Comparison of ENCODE assay signal across 13 mouse cellular contexts in genomic region chrX:7992379-7993067, GRCm38 (mm10). TPM values are rescaled to one million over a fixed set of nuclear protein-coding genes. Genes with fewer than 3 reads are reported as not detected.
A peak's percentile ranks its signal among the peaks of the same experiment; 100 is the strongest.
DNase-seq lines count a peak whose midpoint lies in the region; ATAC-seq and TF ChIP-seq lines count a peak whose summit lies in the region.
"Had no signal": no experiment of that assay in that cellular context is flagged by ENCODE, and none has a peak within 500 bp of the region (broad histone marks: within the 10 kb centered on the region; RNA-seq: fewer than 3 reads in every experiment).

No protein-coding gene starts in this region.

- H3K9me3 ChIP-seq in intestine, embryonic 15.5 days = no peaks in the 10 kb centered on the region
- H3K9me3 ChIP-seq in intestine, postnatal 0 days (ENCODE audit: control insufficient read depth) = no peaks in the 10 kb centered on the region
- no peaks in the 10 kb centered on the region for H3K9me3 ChIP-seq in kidney, postnatal 0 days (replicated peaks; ENCODE audit: low read length)
- no peaks in the 10 kb centered on the region for H3K9me3 ChIP-seq in liver, postnatal 0 days (ENCODE audit: low read length)
- H3K9me3 ChIP-seq: hindbrain, embryonic 15.5 days; limb, embryonic 13.5 days had no signal

- no peak overlapping the region for H3K27ac ChIP-seq in intestine, embryonic 15.5 days
- H3K27ac ChIP-seq in intestine, postnatal 0 days (ENCODE audit: low read depth, low read length) = no peak overlapping the region
- H3K27ac ChIP-seq in kidney, postnatal 0 days = peak overlapping the region; percentile 25; the same call in 1 of the 2 replicates
- H3K27ac ChIP-seq in liver, postnatal 0 days (ENCODE audit: low read depth) = peak overlapping the region; percentile 76
- H3K27ac ChIP-seq: hindbrain, embryonic 15.5 days; limb, embryonic 13.5 days had no signal

- no peak for TF ChIP-seq CTCF in intestine, postnatal 0 days (IDR thresholded peaks at IDR 0.05; ENCODE audit: low read depth)
- TF ChIP-seq CTCF in kidney, postnatal 0 days (IDR thresholded peaks at IDR 0.05; ENCODE audit: low read depth) = no peak
- TF ChIP-seq CTCF in liver, postnatal 0 days (IDR thresholded peaks at IDR 0.05; ENCODE audit: low read depth) = no peak

- H3K4me1 ChIP-seq in intestine, embryonic 15.5 days (replicated peaks) = no peaks in the 10 kb centered on the region
- no peaks in the 10 kb centered on the region for H3K4me1 ChIP-seq in intestine, postnatal 0 days (replicated peaks; ENCODE audit: control insufficient read depth, insufficient read depth, low read length)
- no peaks in the 10 kb centered on the region for H3K4me1 ChIP-seq in kidney, postnatal 0 days (replicated peaks; ENCODE audit: insufficient read depth, low read length)
- H3K4me1 ChIP-seq in liver, postnatal 0 days (ENCODE audit: insufficient read depth) = 0 out of 2 replicates have a peak, but pooled peaks cover 4% of the 10 kb centered on the region
- H3K4me1 ChIP-seq: hindbrain, embryonic 15.5 days; limb, embryonic 13.5 days had no signal

- H3K36me3 ChIP-seq in intestine, embryonic 15.5 days = no peaks in the 10 kb centered on the region
- H3K36me3 ChIP-seq in intestine, postnatal 0 days (ENCODE audit: control insufficient read depth, insufficient read depth) = no peaks in the 10 kb centered on the region
- no peaks in the 10 kb centered on the region for H3K36me3 ChIP-seq in kidney, postnatal 0 days (ENCODE audit: insufficient read depth, low read length)
- H3K36me3 ChIP-seq in liver, postnatal 0 days (replicated peaks; ENCODE audit: insufficient read depth, low read length) = no peaks in the 10 kb centered on the region
- H3K36me3 ChIP-seq: hindbrain, embryonic 15.5 days; limb, embryonic 13.5 days had no signal

- ATAC-seq in intestine, embryonic 15.5 days = peak; percentile 82
- no peak for ATAC-seq in intestine, postnatal 0 days
- peak; percentile 69 for ATAC-seq in kidney, postnatal 0 days (replicated peaks; ENCODE audit: low FRiP score, low read depth)
- peak; percentile 85 for ATAC-seq in liver, postnatal 0 days

- H3K4me2 ChIP-seq in intestine, embryonic 15.5 days (replicated peaks) = no peak overlapping the region
- no peak overlapping the region for H3K4me2 ChIP-seq in intestine, postnatal 0 days (replicated peaks; ENCODE audit: low read depth)
- H3K4me2 ChIP-seq in kidney, postnatal 0 days (ENCODE audit: low read length) = no peak overlapping the region
- H3K4me2 ChIP-seq in liver, postnatal 0 days (ENCODE audit: low read depth, low read length) = peak overlapping the region; percentile 50; the same call in 1 of the 2 replicates
- H3K4me2 ChIP-seq: heart, embryonic 11.5 days; hindbrain, embryonic 15.5 days; limb, embryonic 13.5 days had no signal

- no peak overlapping the region for H3K9ac ChIP-seq in intestine, embryonic 15.5 days
- H3K9ac ChIP-seq in intestine, postnatal 0 days (ENCODE audit: low read depth, low read length) = no peak overlapping the region
- H3K9ac ChIP-seq in kidney, postnatal 0 days (ENCODE audit: low read depth, low read length) = no peak overlapping the region
- no peak overlapping the region for H3K9ac ChIP-seq in liver, postnatal 0 days (replicated peaks)
- H3K9ac ChIP-seq: hindbrain, embryonic 15.5 days; limb, embryonic 13.5 days had no signal

- peak; percentile 42 for DNase-seq in c-Kit-negative CD71-positive TER-119-positive erythroid progenitor cells, embryonic 14.5 days (ENCODE audit: low read depth, low spot score)
- DNase-seq in kidney, postnatal 0 days (ENCODE audit: low spot score) = no peak
- DNase-seq in liver, postnatal 0 days = peak; percentile 21
- DNase-seq in right cerebral cortex, adult 2 months (ENCODE audit: low spot score in 2 of 2) = no peak
- no peak for DNase-seq in spleen, adult 12 weeks (ENCODE audit: low spot score)
- no peak for DNase-seq in testis, postnatal 10 days (ENCODE audit: low spot score)
- DNase-seq: cerebellum, postnatal 36 days had no signal

- TF ChIP-seq EP300 in liver, postnatal 0 days (IDR thresholded peaks at IDR 0.05; ENCODE audit: low read depth) = no peak

- no peaks in the 10 kb centered on the region for H3K27me3 ChIP-seq in intestine, embryonic 15.5 days (replicated peaks)
- H3K27me3 ChIP-seq in intestine, postnatal 0 days (replicated peaks; ENCODE audit: control insufficient read depth, insufficient read depth, low read length) = no peaks in the 10 kb centered on the region
- H3K27me3 ChIP-seq in kidney, postnatal 0 days (ENCODE audit: insufficient read depth, low read length) = no peaks in the 10 kb centered on the region
- no peaks in the 10 kb centered on the region for H3K27me3 ChIP-seq in liver, postnatal 0 days (ENCODE audit: insufficient read depth, low read length)
- H3K27me3 ChIP-seq: hindbrain, embryonic 15.5 days; limb, embryonic 13.5 days had no signal

- H3K4me3 ChIP-seq in intestine, embryonic 15.5 days (replicated peaks) = no peak overlapping the region
- no peak overlapping the region for H3K4me3 ChIP-seq in intestine, postnatal 0 days (ENCODE audit: low read depth, low read length)
- no peak overlapping the region for H3K4me3 ChIP-seq in kidney, postnatal 0 days (replicated peaks; ENCODE audit: low read depth, low read length)
- no peak overlapping the region for H3K4me3 ChIP-seq in liver, postnatal 0 days (ENCODE audit: low read depth, low read length)
- H3K4me3 ChIP-seq: hindbrain, embryonic 15.5 days; limb, embryonic 13.5 days had no signal

- WGBS in intestine, embryonic 15.5 days = 56% methylated on average over 8 of the region's 8 CpGs
- WGBS in intestine, postnatal 0 days = 49% methylated on average over 8 of the region's 8 CpGs
- WGBS in kidney, postnatal 0 days = 59% methylated on average over 8 of the region's 8 CpGs
- 40% methylated on average over 8 of the region's 8 CpGs for WGBS in liver, postnatal 0 days (ENCODE audit: insufficient replicate concordance)

RNA-seq across cellular contexts. Expression of gene Gata1, which starts 14.7 kb away (rescaled TPM):
- 1.7 and 2.4 TPM in 2 replicates for polyA plus RNA-seq in intestine, embryonic 15.5 days (2015; fragmentation: Nextera tagmentation; extraction: Ambion mirVana)
- 0.08 TPM in 1 of 2 replicates, not detected in the other for polyA plus RNA-seq in intestine, postnatal 0 days (2015; fragmentation: Nextera tagmentation; extraction: Ambion mirVana)
- polyA plus RNA-seq in kidney, postnatal 0 days (2015; fragmentation: Nextera tagmentation; extraction: Ambion mirVana) = 0.08 and 0.09 TPM in 2 replicates
- polyA plus RNA-seq in liver, postnatal 0 days (2015; fragmentation: Nextera tagmentation; extraction: Ambion mirVana) = 39.8 and 43.2 TPM in 2 replicates

RNA-seq across cellular contexts. Expression of gene Glod5, which starts 25.8 kb away (rescaled TPM):
- 3.6 and 3.8 TPM in 2 replicates for polyA plus RNA-seq in intestine, embryonic 15.5 days (2015; fragmentation: Nextera tagmentation; extraction: Ambion mirVana)
- polyA plus RNA-seq in intestine, postnatal 0 days (2015; fragmentation: Nextera tagmentation; extraction: Ambion mirVana) = 39.5 and 41.4 TPM in 2 replicates
- 3.1 and 3.2 TPM in 2 replicates for polyA plus RNA-seq in kidney, postnatal 0 days (2015; fragmentation: Nextera tagmentation; extraction: Ambion mirVana)
- polyA plus RNA-seq in liver, postnatal 0 days (2015; fragmentation: Nextera tagmentation; extraction: Ambion mirVana) = 2.6 and 4.3 TPM in 2 replicates
- polyA plus RNA-seq: C2C12; heart, embryonic 11.5 days; limb, embryonic 13.5 days had no signal

RNA-seq across cellular contexts. Expression of gene Hdac6, which starts 44.8 kb away (rescaled TPM):
- polyA plus RNA-seq in intestine, embryonic 15.5 days (2015; fragmentation: Nextera tagmentation; extraction: Ambion mirVana) = 19.0 and 19.1 TPM in 2 replicates
- 4.6 and 5.4 TPM in 2 replicates for polyA plus RNA-seq in intestine, postnatal 0 days (2015; fragmentation: Nextera tagmentation; extraction: Ambion mirVana)
- polyA plus RNA-seq in kidney, postnatal 0 days (2015; fragmentation: Nextera tagmentation; extraction: Ambion mirVana) = 39.4 and 44.4 TPM in 2 replicates
- 10.3 and 11.8 TPM in 2 replicates for polyA plus RNA-seq in liver, postnatal 0 days (2015; fragmentation: Nextera tagmentation; extraction: Ambion mirVana)

Comparison
In these comparisons a context has a peak if more than half of its experiments do, and no peak if none do; other contexts are left out.
1. H3K27ac ChIP-seq: peak in kidney, postnatal 0 days (single experiment) and liver, postnatal 0 days (single experiment); none in intestine, embryonic 15.5 days (single experiment) and intestine, postnatal 0 days (single experiment).
2. DNase-seq: peak in c-Kit-negative CD71-positive TER-119-positive erythroid progenitor cells, embryonic 14.5 days (single experiment) and liver, postnatal 0 days (single experiment); none in kidney, postnatal 0 days (single experiment), right cerebral cortex, adult 2 months (0 of 2), spleen, adult 12 weeks (single experiment) and testis, postnatal 10 days (single experiment).
3. RNA of gene Gata1, which starts 14.7 kb away (polyA plus RNA-seq): 39.8 to 43.2 TPM in liver, postnatal 0 days; 1.7 to 2.4 TPM in intestine, embryonic 15.5 days, 0.08 to 0.09 TPM in kidney, postnatal 0 days and 0.08 TPM in intestine, postnatal 0 days; every median in the first group is over 10 times any median in the second.